Mouse (Mus musculus): ENCODE measurements at regions not wholly inside any gene's neighbourhood (a gene's known extent, or its start where the extent isn't known, plus 50 kb on each side); places are given as distances from the start of the nearest gene placed in this dataset.

GRCm38 (mm10) chr14:46126541-46126940 is 252.7 kb upstream of the Gm15217 start:
- Histone ChIP-seq H3K27me3 (no peaks in the 10 kb centered on the region), H3K36me3 (no peaks in the 10 kb centered on the region), H3K4me1 (replicated peaks) (no peaks in the 10 kb centered on the region), H3K27ac (no peak overlapping the region), H3K9me3 (replicated peaks) (no peaks in the 10 kb centered on the region), H3K4me2 (no peak overlapping the region), H3K9ac (no peak overlapping the region), H3K4me3 (no peak overlapping the region)
- no peak for ATAC-seq (replicated peaks; ENCODE audit: insufficient number of reproducible peaks, insufficient read depth, low FRiP score, low read depth)
- 95% methylated on average over 1 of the region's 1 CpGs for WGBS

DNA sequence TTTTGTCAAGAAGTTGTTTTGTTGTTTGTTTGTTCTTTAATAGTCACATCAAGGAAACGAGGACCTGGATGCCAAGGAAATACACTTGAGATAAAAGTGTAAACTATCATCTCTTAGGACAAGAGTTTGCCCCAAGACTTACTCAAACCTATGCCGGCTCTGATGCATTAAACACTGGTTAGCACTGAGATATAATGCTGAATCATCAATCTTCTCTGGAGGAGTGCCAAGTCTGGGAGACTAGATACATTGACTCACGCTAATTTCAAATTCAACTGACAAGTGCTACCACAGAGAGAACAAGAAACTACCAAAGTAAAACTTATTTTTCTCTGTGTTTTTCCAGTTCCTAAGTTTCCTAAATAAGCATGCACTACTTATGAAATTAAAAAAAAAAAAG is 249.5 kb upstream of the Gm15217 start:
- H3K4me2 ChIP-seq: no peak overlapping the region
- ATAC-seq (replicated peaks; ENCODE audit: insufficient number of reproducible peaks, insufficient read depth, low FRiP score, low read depth): no peak
- H3K4me3 ChIP-seq: no peak overlapping the region
- H3K36me3 ChIP-seq: no peaks in the 10 kb centered on the region
- no peak overlapping the region for H3K27ac ChIP-seq
- H3K9ac ChIP-seq: no peak overlapping the region
- 40% methylated on average over 3 of the region's 3 CpGs for WGBS
- H3K27me3 ChIP-seq: no peaks in the 10 kb centered on the region
- no peaks in the 10 kb centered on the region for H3K4me1 ChIP-seq (replicated peaks)
- H3K9me3 ChIP-seq (replicated peaks): no peaks in the 10 kb centered on the region

- Histone ChIP-seq H3K36me3 (no peaks in the 10 kb centered on the region), H3K27ac (no peak overlapping the region; the same call in 1 of the 2 replicates), H3K9me3 (replicated peaks) (no peaks in the 10 kb centered on the region), H3K4me2 (peak overlapping the region; percentile 32; the same call in 1 of the 2 replicates), H3K4me1 (replicated peaks) (peaks cover 9% of the 10 kb centered on the region), H3K27me3 (no peaks in the 10 kb centered on the region), H3K4me3 (no peak overlapping the region), H3K9ac (no peak overlapping the region)
- 6% methylated on average over 4 of the region's 4 CpGs for WGBS
- no peak; the same call in 1 of the 2 replicates for ATAC-seq (replicated peaks; ENCODE audit: insufficient number of reproducible peaks, insufficient read depth, low FRiP score, low read depth)
These were observed 235.0 kb upstream of the Gm15217 start for GRCm38 (mm10) chr14:46144175-46144574.

DNA sequence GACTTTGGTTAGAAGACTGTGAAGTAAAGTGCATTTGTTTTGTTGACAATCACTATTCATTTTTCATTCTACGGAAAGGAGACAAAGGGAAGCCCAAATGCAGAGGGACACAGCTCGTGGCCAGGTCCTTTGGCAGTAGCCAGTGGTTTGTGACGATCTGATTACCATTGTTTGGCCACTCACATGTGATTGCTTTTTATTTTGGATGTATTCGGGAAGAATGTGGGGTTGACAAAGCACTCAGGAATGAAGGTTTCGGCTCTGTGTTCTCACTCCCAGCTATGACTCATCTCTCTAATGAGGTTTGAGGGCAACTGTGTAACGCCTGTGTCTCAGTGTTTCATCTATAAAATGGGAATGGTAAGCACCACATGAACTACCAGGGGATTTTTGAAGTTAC is 234.5 kb upstream of the Gm15217 start:
- H3K4me3 ChIP-seq: no peak overlapping the region
- no peaks in the 10 kb centered on the region for H3K27me3 ChIP-seq
- ATAC-seq (replicated peaks; ENCODE audit: insufficient number of reproducible peaks, insufficient read depth, low FRiP score, low read depth): no peak
- no peak overlapping the region for H3K9ac ChIP-seq
- 26% methylated on average over 6 of the region's 6 CpGs for WGBS
- H3K9me3 ChIP-seq (replicated peaks): no peaks in the 10 kb centered on the region
- peaks cover 9% of the 10 kb centered on the region for H3K4me1 ChIP-seq (replicated peaks)
- no peak overlapping the region for H3K27ac ChIP-seq
- H3K36me3 ChIP-seq: no peaks in the 10 kb centered on the region
- peak overlapping the region; percentile 32; the same call in 1 of the 2 replicates for H3K4me2 ChIP-seq

DNA sequence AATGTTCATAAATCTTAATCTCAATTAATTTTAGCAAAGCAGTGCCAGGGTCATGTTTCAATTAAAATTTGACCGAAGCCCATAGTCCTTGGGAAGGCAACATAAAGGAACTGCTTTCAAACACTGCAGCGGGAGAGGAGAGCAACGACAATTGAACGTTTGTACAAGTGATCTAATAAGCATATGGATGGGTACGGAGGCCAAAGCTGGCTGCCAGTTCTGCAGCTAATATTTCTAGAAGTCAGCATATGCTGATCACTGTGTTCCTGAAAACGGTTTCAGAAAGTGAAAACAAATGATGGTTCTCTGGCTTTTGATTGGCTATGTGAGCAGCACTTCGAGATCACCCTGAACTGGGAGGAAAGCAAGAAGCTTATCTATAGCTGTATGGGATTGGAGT is 233.6 kb upstream of the Gm15217 start:
- ATAC-seq (replicated peaks; ENCODE audit: insufficient number of reproducible peaks, insufficient read depth, low FRiP score, low read depth): no peak
- Histone ChIP-seq H3K36me3 (no peaks in the 10 kb centered on the region), H3K27me3 (no peaks in the 10 kb centered on the region), H3K9me3 (replicated peaks) (no peaks in the 10 kb centered on the region), H3K27ac (no peak overlapping the region), H3K4me1 (replicated peaks) (peaks cover 9% of the 10 kb centered on the region), H3K4me2 (no peak overlapping the region), H3K9ac (no peak overlapping the region), H3K4me3 (no peak overlapping the region)
- WGBS: 67% methylated on average over 7 of the region's 7 CpGs

DNA sequence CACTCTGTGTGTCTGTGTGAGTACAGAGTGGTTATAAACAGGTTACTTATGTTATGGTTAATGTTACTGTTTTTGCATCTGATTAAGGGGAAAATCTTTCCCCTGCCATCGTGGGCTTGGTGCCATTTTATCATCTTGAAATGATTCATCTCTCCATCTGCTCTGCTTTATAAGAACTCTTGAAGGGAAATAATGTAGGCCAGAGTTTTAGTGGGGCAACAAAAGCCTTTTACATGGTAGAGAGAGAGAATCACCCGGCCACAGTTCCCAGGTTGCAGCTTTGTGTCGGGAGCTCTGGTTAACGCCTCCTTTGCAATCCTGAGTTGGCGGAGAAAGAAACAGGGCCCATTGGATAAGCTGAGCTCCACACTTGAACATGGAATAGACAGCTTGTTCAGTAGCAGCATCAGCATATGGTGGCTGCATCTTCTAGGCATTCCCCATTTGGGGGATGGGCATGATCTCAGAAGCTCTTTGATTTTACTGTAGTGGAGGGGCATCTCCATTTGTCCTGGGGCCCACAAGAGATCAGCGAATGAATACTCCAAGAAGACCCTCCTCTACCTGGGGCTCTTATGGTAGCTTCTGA is 230.0 kb upstream of the Gm15217 start:
- H3K9ac ChIP-seq: no peak overlapping the region
- no peaks in the 10 kb centered on the region for H3K9me3 ChIP-seq (replicated peaks)
- H3K36me3 ChIP-seq: no peaks in the 10 kb centered on the region
- ATAC-seq (replicated peaks; ENCODE audit: insufficient number of reproducible peaks, insufficient read depth, low FRiP score, low read depth): no peak
- no peak overlapping the region for H3K4me3 ChIP-seq
- no peak overlapping the region for H3K4me2 ChIP-seq
- peaks cover 5% of the 10 kb centered on the region; the same call in 1 of the 2 replicates for H3K4me1 ChIP-seq (replicated peaks)
- no peak overlapping the region for H3K27ac ChIP-seq
- WGBS: 76% methylated on average over 6 of the region's 6 CpGs
- no peaks in the 10 kb centered on the region for H3K27me3 ChIP-seq

- no peak for ATAC-seq (replicated peaks; ENCODE audit: insufficient number of reproducible peaks, insufficient read depth, low FRiP score, low read depth)
- Histone ChIP-seq H3K9me3 (replicated peaks) (no peaks in the 10 kb centered on the region), H3K9ac (no peak overlapping the region), H3K27me3 (no peaks in the 10 kb centered on the region), H3K4me1 (replicated peaks) (no peaks in the 10 kb centered on the region), H3K36me3 (no peaks in the 10 kb centered on the region), H3K27ac (no peak overlapping the region), H3K4me3 (no peak overlapping the region), H3K4me2 (no peak overlapping the region)
- WGBS: 57% methylated on average over 2 of the region's 2 CpGs
These were observed 220.5 kb upstream of the Gm15217 start for GRCm38 (mm10) chr14:46158741-46159140.

DNA sequence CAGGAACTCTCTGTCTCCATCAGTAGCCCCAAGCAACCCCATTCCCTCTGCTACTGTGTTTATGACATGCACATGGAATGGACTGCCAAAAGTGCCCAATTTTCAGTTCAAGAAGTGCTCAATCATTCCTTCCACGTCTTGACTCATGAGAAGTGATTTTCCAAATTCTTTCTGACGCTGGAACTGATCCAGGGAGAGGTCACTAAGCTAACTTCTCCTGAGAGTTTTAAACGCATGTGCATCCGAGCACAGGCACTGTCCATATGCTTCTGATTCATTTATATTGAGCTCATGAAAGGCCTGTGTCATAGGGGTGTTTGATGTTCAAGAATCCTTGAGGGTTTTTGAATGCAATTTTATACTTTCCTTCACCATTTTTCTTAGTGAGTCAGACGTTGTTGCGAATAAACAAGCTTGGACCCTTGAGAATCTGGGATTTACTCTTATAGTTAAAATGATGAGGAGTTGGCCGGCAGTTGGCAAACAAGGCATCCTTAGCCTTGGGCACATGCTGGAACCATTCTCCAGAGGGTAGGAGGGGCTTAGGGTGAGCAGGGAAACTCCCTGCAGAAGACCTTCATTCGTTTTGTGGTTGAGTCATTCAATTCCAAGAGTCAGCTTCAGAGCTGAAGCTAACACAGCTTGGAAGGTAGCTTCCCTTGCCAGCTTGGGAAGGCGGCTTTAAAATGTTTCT is 206.9 kb upstream of the Gm15217 start:
- H3K4me1 ChIP-seq (replicated peaks): no peaks in the 10 kb centered on the region
- H3K4me3 ChIP-seq: no peak overlapping the region
- WGBS: 70% methylated on average over 9 of the region's 9 CpGs
- H3K4me2 ChIP-seq: no peak overlapping the region
- no peak overlapping the region for H3K9ac ChIP-seq
- no peaks in the 10 kb centered on the region for H3K27me3 ChIP-seq
- no peak overlapping the region for H3K27ac ChIP-seq
- ATAC-seq (replicated peaks; ENCODE audit: insufficient number of reproducible peaks, insufficient read depth, low FRiP score, low read depth): no peak
- H3K36me3 ChIP-seq: no peaks in the 10 kb centered on the region
- H3K9me3 ChIP-seq (replicated peaks): no peaks in the 10 kb centered on the region

GRCm38 (mm10) chr14:46172875-46173324 is 206.3 kb upstream of the Gm15217 start:
- no peak overlapping the region for H3K27ac ChIP-seq
- no peak overlapping the region for H3K4me2 ChIP-seq
- 56% methylated on average over 6 of the region's 6 CpGs for WGBS
- H3K9me3 ChIP-seq (replicated peaks): no peaks in the 10 kb centered on the region
- H3K9ac ChIP-seq: no peak overlapping the region
- H3K4me1 ChIP-seq (replicated peaks): no peaks in the 10 kb centered on the region
- H3K27me3 ChIP-seq: no peaks in the 10 kb centered on the region
- H3K4me3 ChIP-seq: no peak overlapping the region
- ATAC-seq (replicated peaks; ENCODE audit: insufficient number of reproducible peaks, insufficient read depth, low FRiP score, low read depth): no peak
- H3K36me3 ChIP-seq: no peaks in the 10 kb centered on the region

DNA sequence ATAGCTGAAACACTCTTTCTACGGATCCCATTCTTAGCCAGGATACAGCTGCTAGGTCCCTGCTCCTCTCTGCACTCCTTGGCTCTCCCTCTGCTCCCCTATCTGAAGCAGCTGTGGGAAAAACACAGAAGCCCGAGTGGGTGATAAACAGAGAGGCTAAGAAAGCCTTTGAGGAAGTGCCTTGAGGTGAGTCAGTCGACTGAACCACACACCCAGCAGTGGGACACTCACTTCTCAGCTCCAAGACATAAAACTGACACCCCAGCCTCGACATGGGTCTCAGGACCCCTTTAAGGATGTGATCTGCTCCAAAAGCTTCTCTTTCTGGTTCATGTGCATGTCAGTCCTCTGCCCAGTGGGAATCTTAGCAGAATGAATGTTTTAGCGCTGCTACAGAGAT is 204.8 kb upstream of the Gm15217 start:
- no peak for ATAC-seq (replicated peaks; ENCODE audit: insufficient number of reproducible peaks, insufficient read depth, low FRiP score, low read depth)
- WGBS: 49% methylated on average over 5 of the region's 5 CpGs

DNA sequence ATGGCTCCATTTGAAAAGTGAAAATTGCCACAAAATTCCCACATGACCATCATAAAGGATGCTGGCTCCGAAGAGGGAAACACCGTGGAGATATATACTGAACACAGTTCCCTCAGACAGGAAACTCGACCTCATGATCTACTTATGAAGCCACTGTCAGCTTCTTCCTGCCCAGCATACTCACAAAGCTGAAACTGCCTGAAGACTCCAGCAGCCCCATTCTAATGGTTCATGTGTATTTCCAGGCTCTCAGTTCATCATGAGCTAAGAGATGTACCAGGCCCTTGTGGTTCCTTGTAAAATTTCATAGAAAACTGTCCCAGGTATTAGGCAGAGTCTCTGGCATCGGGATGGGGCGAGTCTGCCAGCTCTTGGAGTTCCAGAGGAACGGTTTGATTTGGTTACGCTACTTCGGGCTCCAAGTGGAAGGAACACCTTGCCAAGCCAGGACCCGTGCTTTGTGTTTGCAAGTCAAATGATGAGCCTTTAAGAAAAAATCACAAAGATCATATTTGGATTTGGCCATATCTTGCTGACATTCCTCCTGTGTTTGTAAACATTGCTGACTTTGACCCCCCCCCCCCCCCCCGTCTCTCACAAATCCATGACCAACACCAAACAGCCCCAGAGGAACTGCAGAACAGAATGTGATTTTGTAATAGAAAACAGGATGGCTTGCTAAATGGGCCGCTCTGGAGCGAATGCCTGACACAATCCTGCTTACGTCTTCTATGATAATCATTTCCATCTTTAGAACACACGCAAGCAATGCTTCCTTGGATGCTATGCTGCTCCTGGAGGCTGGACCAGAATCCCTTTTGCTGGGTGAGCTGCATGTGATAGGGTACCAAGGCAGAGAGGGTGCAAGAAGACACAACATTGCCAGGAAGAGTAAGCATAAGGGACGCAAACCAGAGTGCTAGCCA is 203.7 kb upstream of the Gm15217 start:
- Histone ChIP-seq H3K27ac (no peak overlapping the region), H3K9me3 (replicated peaks) (no peaks in the 10 kb centered on the region), H3K9ac (no peak overlapping the region), H3K4me3 (no peak overlapping the region), H3K4me1 (replicated peaks) (no peaks in the 10 kb centered on the region), H3K36me3 (no peaks in the 10 kb centered on the region), H3K27me3 (no peaks in the 10 kb centered on the region), H3K4me2 (no peak overlapping the region)
- 78% methylated on average over 15 of the region's 15 CpGs for WGBS
- no peak for ATAC-seq (replicated peaks; ENCODE audit: insufficient number of reproducible peaks, insufficient read depth, low FRiP score, low read depth)

More for the DNA sequence above, 204.8 kb upstream of the Gm15217 start:
- H3K9ac ChIP-seq: no peak overlapping the region
- H3K4me1 ChIP-seq (replicated peaks): no peaks in the 10 kb centered on the region
- no peak overlapping the region for H3K4me2 ChIP-seq
- H3K9me3 ChIP-seq (replicated peaks): no peaks in the 10 kb centered on the region
- H3K27me3 ChIP-seq: no peaks in the 10 kb centered on the region
- H3K36me3 ChIP-seq: no peaks in the 10 kb centered on the region
- no peak overlapping the region for H3K4me3 ChIP-seq
- H3K27ac ChIP-seq: no peak overlapping the region
